Mouse (Mus musculus) neutrophil, adult 5-6 weeks (primary cell): ENCODE data around the gene Slc5a11. TPM values are rescaled to one million over a fixed set of nuclear protein-coding genes. Genes with fewer than 3 reads are reported as not detected.

Source experiments
- ATAC-seq: fragments of 151-379, 151-347 bp; 2 replicates; pipeline ENCODE4 v1.8.0; 2017; ENCODE audit warnings: mild to moderate bottlenecking, moderate TSS enrichment; ENCODE audit not compliant: insufficient number of reproducible peaks, poor library complexity, low FRiP score, severe bottlenecking; ENCODE audit errors: extremely low read depth
- total RNA-seq: library from RNA; stranded (forward); fragments of 200-1000 nt; gene quantifications from 2 replicates; pipeline ENCODE4 v1.2.3, GENCODE M21; 2017

Slc5a11 gene
- 0.35 and 1.6 TPM in 2 replicates for total RNA-seq

- no peak for ATAC-seq
These were observed at the start of gene Slc5a11 for GRCm38 (mm10) chr7:123214365-123215075. Slc5a11 (plus strand) TSS chr7:123214780.

DNA sequence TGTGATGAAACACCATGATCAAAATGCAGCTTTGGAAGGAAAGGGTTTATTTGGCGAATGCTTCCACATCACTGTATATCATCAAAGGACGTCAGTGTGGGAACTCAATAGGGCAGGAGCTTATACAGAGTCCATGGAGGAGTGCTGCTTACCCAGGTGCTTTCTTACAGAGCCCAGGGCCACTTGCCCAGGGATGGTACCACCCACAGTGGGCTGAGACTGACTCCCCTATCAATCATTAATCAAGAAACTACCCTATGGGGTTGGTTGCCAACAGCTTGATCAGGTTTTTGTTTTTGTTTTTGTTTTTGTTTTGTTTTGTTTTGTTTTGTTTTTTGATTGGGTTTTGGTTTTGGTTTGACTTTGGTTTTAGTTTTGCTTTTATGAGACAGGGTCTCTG, 47.1 kb upstream of the Slc5a11 start:
- ATAC-seq = no peak

- no peak for ATAC-seq
These were observed 45.0 kb upstream of the Slc5a11 start for GRCm38 (mm10) chr7:123169618-123170017.

GRCm38 (mm10) chr7:123172101-123172500, 42.5 kb upstream of the Slc5a11 start:
- ATAC-seq = no peak

DNA sequence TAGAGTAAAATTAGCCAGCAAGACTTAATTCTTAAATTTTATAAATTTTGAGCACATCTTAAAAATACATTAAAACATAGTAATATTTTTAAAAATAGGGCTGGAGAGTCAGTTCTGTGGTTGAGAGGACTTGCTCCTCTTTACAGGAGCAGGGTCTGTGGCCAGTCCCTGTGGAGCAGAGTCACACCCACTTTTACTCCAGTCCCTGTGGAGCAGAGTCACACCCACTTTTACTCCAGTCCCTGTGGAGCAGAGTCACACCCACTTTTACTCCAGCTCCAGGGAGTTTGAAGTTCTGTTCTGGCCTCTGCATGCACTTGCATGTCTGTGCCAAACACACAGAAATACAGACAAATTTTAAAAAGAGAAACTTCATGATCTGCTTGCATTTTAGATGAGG, 37.4 kb upstream of the Slc5a11 start:
- no peak for ATAC-seq

DNA sequence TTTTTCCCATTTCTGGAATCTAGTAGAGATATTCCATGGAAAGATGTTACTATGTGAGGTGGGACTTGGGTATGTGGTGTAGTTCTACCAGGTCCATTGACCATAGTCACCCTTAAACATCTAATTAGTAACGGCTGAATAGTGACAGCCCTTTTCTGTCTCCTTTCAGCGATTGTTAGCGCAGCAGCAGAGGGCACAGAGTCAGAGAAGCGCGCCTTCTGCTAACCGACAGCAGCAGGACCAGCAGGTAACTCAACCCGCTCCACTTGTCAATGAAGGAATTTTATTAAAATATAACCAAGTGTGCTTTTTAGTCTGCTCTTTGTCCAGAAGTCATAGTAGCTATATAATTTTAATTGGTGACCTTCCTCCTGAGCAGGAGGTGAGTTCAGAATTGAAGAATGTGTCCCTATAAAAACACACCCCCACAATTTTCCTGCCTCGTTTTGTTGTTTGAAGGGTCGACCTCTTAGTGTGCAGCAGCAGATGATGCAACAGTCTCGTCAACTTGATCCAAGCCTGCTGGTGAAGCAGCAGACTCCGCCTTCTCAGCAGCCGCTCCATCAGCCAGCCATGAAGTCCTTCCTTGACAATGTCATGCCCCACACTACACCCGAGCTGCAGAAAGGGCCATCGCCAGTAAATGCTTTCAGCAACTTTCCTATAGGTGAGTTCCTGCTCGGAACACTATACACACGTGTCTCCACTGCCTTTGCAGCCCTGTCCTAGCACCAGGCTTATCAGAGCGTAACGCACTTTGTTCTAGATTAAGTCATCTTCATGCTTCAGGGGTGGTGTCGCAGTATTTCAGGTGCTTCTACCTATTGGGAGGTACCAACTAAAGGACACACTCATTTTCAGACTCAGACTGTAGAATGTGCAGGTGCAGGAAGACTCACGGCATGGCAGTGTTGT, 32.5 kb upstream of the Slc5a11 start:
- ATAC-seq = no peak

GRCm38 (mm10) chr7:123184891-123185290, 29.7 kb upstream of the Slc5a11 start:
- no peak for ATAC-seq

DNA sequence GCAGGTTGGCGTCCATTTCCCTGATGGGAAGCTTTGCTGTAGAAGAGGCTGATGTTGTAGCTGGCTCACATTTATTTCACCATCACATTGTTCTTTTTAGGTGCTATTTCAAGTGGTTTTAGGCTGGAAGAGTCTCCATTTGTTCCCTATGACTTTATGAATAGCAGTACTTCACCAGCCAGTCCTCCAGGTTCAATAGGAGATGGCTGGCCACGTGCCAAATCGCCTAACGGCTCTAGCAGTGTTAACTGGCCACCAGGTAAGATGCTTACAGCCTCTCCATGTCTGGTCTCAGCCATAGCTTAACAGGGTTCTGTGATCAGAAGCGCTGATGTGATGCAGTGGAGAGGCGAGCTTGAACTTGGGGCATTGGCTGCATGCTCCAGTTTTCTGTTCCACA, 28.1 kb upstream of the Slc5a11 start:
- ATAC-seq = no peak

GRCm38 (mm10) chr7:123187246-123187645, 27.3 kb upstream of the Slc5a11 start:
- no peak for ATAC-seq

DNA sequence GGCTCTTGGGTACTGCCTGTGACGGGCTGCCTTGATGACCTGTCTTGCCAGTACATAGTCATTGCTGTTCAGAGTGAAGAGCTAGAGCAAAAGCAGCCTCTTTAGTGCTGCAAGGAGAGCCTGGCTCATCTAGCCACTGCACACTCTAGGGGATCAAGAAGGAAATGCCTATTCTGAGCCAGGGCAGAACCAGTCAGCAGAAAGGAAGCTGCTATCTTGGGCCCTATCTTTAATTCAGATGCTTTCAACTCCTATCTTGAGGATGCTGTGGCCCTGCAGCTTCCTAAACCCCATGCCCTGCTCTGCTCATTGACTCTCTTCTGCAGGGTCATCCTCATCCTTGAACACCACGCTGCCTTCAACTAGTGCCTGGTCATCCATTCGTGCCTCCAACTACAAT, 26.1 kb upstream of the Slc5a11 start:
- 0 out of 2 replicates have a peak, but pooled peaks have one; percentile 9 for ATAC-seq

DNA sequence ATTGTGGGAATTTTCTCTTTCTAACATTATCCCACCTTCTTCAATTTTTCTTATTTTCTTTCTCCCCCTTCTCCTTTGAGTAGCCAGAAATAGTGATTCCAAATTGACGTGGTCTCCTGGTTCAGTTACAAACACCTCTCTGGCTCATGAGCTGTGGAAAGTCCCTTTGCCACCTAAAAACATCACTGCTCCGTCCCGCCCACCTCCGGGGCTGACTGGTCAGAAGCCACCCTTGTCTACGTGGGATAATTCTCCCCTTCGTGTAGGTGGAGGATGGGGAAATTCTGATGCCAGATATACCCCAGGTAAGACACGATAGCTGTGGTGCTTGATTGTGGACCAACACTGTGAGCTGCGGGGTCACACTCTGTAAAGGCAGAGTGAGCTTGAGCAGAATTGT, 24.8 kb upstream of the Slc5a11 start:
- ATAC-seq = no peak

DNA sequence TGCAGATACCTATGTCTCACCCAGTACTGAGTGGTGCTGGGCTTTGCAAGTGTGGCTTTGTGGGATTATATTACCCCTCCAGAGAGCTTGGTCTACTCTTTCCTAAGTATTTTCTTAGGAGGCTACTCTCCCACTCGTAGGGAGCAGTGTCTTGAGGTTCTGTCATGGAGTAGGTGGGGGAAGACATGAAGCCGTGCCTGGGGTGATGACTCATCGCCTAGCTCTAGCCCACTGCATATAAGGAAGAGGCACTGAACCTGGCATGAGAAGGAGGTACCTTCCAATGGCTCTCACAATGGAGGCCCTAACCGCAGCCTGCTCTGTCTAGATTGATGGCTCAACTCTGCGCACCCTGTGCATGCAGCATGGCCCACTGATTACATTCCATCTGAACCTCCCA, 22.8 kb upstream of the Slc5a11 start:
- no peak for ATAC-seq

DNA sequence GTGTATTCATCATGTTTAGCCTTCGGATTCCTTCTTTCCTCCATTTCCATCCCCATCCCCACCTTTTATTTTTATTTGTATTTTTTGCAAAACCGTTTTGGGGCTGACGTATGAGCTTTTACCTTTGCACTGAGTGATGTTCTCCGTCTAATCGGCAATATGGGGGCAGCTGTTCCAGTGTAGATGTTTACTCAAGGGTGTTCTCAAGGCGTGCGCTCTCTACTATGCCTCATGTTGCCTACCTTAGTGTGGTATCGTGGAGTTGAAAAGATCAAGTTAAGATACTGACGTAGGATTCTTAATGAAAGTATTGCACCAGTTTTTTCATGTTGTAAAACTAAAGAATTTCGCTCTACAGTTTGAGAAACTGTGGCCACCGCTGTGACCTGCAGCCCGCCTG, 21.4 kb upstream of the Slc5a11 start:
- no peak for ATAC-seq

GRCm38 (mm10) chr7:123194696-123195095, 19.9 kb upstream of the Slc5a11 start:
- ATAC-seq = no peak

DNA sequence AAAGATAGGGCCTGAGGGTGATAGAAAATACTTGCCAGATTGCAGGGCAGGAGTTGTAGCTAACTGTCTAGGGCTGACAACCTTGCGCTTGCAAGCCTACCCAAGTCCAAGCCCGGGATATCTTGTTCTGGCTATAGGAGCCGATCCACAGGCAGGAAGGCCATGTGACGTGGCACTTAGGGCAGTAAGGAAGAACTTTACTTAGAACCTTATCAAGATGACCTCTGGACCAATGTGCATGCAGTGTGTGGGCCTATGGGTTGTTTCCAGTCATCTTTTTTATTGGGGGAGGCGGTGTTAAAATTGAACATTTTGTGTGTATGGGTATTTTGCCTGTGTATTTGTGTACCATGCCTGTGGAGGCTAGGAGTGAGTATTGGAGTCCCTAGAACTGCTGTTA, 18.1 kb upstream of the Slc5a11 start:
- ATAC-seq = no peak

GRCm38 (mm10) chr7:123198695-123199094, 15.9 kb upstream of the Slc5a11 start:
- no peak for ATAC-seq

DNA sequence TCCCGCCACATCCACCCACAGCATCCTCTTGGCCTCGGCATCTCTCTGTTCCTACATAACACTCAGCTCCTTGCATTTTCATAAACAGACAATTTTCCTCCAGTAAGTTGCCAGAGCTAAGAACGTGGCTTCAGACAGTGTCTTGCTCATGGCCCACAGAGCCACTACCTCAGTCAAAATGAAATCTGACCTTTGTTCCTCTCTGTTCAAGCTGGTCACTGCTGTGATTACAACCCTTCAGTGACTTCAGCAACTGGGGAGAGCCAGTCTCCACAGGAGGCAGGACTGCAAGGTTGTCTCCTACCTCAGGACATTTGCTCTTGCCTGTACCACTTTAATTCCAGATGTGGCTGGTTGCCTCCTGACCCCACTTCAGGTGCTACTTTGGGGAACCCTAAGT, 15.4 kb upstream of the Slc5a11 start:
- ATAC-seq = no peak

- ATAC-seq = no peak
These were observed 14.8 kb upstream of the Slc5a11 start for GRCm38 (mm10) chr7:123199656-123200206.

- no peak for ATAC-seq
These were observed 13.9 kb upstream of the Slc5a11 start for GRCm38 (mm10) chr7:123200722-123201121.

GRCm38 (mm10) chr7:123205261-123205660, 9.3 kb upstream of the Slc5a11 start:
- ATAC-seq = no peak
